Mouse (Mus musculus): ENCODE measurements around the gene Cabin1. TPM values are rescaled to one million over a fixed set of nuclear protein-coding genes. Genes with fewer than 3 reads are reported as not detected.

Gene Cabin1
- polyA plus RNA-seq, 1 experiment, result 24.0 TPM

DNA sequence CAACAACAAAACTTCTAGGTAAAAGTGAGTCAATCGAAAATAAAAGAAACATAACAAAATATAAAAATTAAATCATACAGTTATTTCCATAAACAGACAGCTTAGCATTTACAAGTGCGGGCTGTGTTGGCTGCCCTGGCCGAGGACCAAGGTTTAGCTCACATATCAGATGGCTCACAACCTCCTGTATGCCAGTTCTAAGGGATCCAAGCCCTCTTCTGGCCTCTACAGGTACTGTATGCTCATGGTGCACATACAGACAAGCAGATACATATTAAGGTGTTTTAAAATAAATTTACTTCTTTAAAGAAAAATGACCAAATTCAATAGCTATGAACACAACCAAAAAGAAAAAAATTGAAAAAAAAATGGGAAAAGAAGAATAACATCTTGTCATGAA lies 3.8 kb downstream of the Cabin1 start:
- peaks cover 47% of the 10 kb centered on the region for H3K79me2 ChIP-seq (ENCODE audit: control insufficient read depth, insufficient read depth)
- H3K4me3 ChIP-seq, result no peak overlapping the region

DNA sequence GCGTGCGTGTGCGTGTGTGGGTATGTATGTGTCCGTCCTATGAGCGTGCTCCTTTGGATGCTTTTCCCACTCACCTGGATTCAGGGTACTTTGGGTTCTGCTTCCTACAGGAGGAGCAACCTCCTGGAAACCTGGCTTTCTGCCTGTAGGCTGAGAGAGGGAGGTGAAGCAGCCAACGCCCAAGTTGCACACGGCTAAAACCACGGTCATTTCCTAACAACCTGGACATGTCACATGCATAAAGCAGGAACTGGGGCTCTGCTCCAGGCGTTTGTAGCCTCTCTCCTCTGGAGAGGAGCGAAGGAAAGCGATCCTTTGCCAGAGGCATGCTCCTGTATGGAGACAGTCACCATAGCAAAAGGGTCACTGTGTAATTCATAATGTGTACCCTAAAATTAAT lies 7.4 kb downstream of the Cabin1 start:
- Histone ChIP-seq H3ac (ENCODE audit: control insufficient read depth, insufficient read length) (no peak overlapping the region), H3K36me3 (ENCODE audit: control insufficient read depth, insufficient read depth) (peaks cover 25% of the 10 kb centered on the region), H3K4me2 (ENCODE audit: low read depth) (no peak overlapping the region), H3K4me3 (no peak overlapping the region), H3K79me2 (ENCODE audit: control insufficient read depth, insufficient read depth) (peaks cover 24% of the 10 kb centered on the region), H3K27me3 (ENCODE audit: control insufficient read depth, insufficient read depth, insufficient read length) (no peaks in the 10 kb centered on the region)
- TF ChIP-seq MYOG (IDR thresholded peaks at IDR 0.05; ENCODE audit: control insufficient read depth in 1 of 3, insufficient read depth in 1 of 3, insufficient read length in 2 of 3, low read depth in 2 of 3) (no peak), POLR2AphosphoS2 (IDR thresholded peaks at IDR 0.05; ENCODE audit: insufficient read length, low read depth) (no peak), MAX (IDR thresholded peaks at IDR 0.05; ENCODE audit: low read depth) (no peak), SRF (IDR thresholded peaks at IDR 0.05; ENCODE audit: control insufficient read depth, insufficient read length, low read depth) (no peak), TCF3 (IDR thresholded peaks at IDR 0.05; ENCODE audit: insufficient read length, low read depth) (no peak), CEBPB (IDR thresholded peaks at IDR 0.05; ENCODE audit: insufficient read depth, poor library complexity, severe bottlenecking) (no peak), MYOD1 (IDR thresholded peaks at IDR 0.05; ENCODE audit: control insufficient read depth in 1 of 3, insufficient read length in 2 of 3, low read depth in 2 of 3) (no peak), POLR2A (IDR thresholded peaks at IDR 0.05; ENCODE audit: insufficient read length, low read depth) (no peak), USF1 (IDR thresholded peaks at IDR 0.05; ENCODE audit: low read depth) (no peak), REST (IDR thresholded peaks at IDR 0.05; ENCODE audit: insufficient read depth, insufficient read length) (no peak), E2F4 (IDR thresholded peaks at IDR 0.05; ENCODE audit: insufficient read depth) (no peak), TCF12 (IDR thresholded peaks at IDR 0.05; ENCODE audit: insufficient read depth, poor library complexity, severe bottlenecking) (no peak)

More for the DNA sequence above, 3.8 kb downstream of the Cabin1 start:
- no peaks in the 10 kb centered on the region for H3K27me3 ChIP-seq (ENCODE audit: control insufficient read depth, insufficient read depth, insufficient read length)
- no peak overlapping the region for H3ac ChIP-seq (ENCODE audit: control insufficient read depth, insufficient read length)
- TF ChIP-seq E2F4 (IDR thresholded peaks at IDR 0.05; ENCODE audit: insufficient read depth), result no peak
- TF ChIP-seq TCF12 (IDR thresholded peaks at IDR 0.05; ENCODE audit: insufficient read depth, poor library complexity, severe bottlenecking), result no peak
- TF ChIP-seq CEBPB (IDR thresholded peaks at IDR 0.05; ENCODE audit: insufficient read depth, poor library complexity, severe bottlenecking), result no peak
- TF ChIP-seq POLR2A (IDR thresholded peaks at IDR 0.05; ENCODE audit: insufficient read length, low read depth), result no peak
- no peak for TF ChIP-seq USF1 (IDR thresholded peaks at IDR 0.05; ENCODE audit: low read depth)
- no peak for TF ChIP-seq SRF (IDR thresholded peaks at IDR 0.05; ENCODE audit: control insufficient read depth, insufficient read length, low read depth)
- TF ChIP-seq TCF3 (IDR thresholded peaks at IDR 0.05; ENCODE audit: insufficient read length, low read depth), result no peak
- TF ChIP-seq MYOD1 (IDR thresholded peaks at IDR 0.05; ENCODE audit: control insufficient read depth in 1 of 3, insufficient read length in 2 of 3, low read depth in 2 of 3), result no peak
- TF ChIP-seq MAX (IDR thresholded peaks at IDR 0.05; ENCODE audit: low read depth), result no peak
- no peak for TF ChIP-seq REST (IDR thresholded peaks at IDR 0.05; ENCODE audit: insufficient read depth, insufficient read length)
- TF ChIP-seq MYOG (IDR thresholded peaks at IDR 0.05; ENCODE audit: control insufficient read depth in 1 of 3, insufficient read depth in 1 of 3, insufficient read length in 2 of 3, low read depth in 2 of 3), result no peak
- no peak for TF ChIP-seq POLR2AphosphoS2 (IDR thresholded peaks at IDR 0.05; ENCODE audit: insufficient read length, low read depth)
- H3K4me2 ChIP-seq (ENCODE audit: low read depth), result no peak overlapping the region
- peaks cover 7% of the 10 kb centered on the region for H3K36me3 ChIP-seq (ENCODE audit: control insufficient read depth, insufficient read depth)

DNA sequence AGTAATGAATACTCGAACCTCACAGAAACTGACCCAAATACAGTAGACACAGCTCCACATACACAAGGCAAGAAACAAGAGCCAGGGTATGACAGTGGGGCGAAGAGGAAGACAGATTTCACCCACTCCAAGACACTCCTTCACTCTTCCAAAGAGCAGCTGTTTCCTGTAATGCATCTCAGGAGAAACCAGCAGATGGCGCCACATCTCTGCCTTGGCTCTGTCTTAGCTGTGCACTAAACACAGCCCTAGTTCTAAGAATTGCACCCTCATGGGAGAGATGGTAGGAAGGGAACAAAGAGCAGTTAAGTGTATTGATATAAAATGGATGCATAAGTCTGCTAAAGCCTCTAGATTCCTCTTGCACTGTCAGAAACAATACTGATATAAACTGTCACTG lies 20.1 kb downstream of the Cabin1 start:
- H3ac ChIP-seq (ENCODE audit: control insufficient read depth, insufficient read length), result no peak overlapping the region
- no peak overlapping the region for H3K4me2 ChIP-seq (ENCODE audit: low read depth)
- H3K36me3 ChIP-seq (ENCODE audit: control insufficient read depth, insufficient read depth), result peaks cover 44% of the 10 kb centered on the region
- H3K79me2 ChIP-seq (ENCODE audit: control insufficient read depth, insufficient read depth), result no peaks in the 10 kb centered on the region
- no peaks in the 10 kb centered on the region for H3K27me3 ChIP-seq (ENCODE audit: control insufficient read depth, insufficient read depth, insufficient read length)
- no peak overlapping the region for H3K4me3 ChIP-seq
- TF ChIP-seq REST (IDR thresholded peaks at IDR 0.05; ENCODE audit: insufficient read depth, insufficient read length) (no peak), MYOD1 (IDR thresholded peaks at IDR 0.05; ENCODE audit: control insufficient read depth in 1 of 3, insufficient read length in 2 of 3, low read depth in 2 of 3) (peak in 2 of 3 experiments; percentile 8 to 29)

DNA sequence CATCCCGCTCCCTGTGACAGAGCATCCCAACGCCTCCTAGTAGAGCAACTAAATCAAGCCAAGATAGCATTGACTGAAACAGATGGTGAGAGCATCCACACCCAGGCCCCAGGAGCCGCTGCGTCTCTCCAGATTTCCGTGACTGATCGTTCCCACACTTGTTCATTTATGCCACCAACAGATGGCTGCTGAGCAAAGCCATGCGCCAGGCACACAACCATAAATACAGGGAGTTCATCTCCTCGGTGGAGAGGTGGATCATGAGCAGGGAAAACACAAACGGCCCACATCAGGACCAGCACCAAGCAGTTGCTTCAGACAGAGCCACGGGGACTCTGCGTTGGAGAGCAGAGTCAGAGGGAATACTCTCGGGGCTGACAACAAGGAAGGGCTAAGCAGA lies 20.8 kb downstream of the Cabin1 start:
- Histone ChIP-seq H3K79me2 (ENCODE audit: control insufficient read depth, insufficient read depth) (no peaks in the 10 kb centered on the region), H3ac (ENCODE audit: control insufficient read depth, insufficient read length) (no peak overlapping the region), H3K4me3 (no peak overlapping the region), H3K36me3 (ENCODE audit: control insufficient read depth, insufficient read depth) (peaks cover 43% of the 10 kb centered on the region), H3K27me3 (ENCODE audit: control insufficient read depth, insufficient read depth, insufficient read length) (no peaks in the 10 kb centered on the region), H3K4me2 (ENCODE audit: low read depth) (no peak overlapping the region)
- TF ChIP-seq POLR2A (IDR thresholded peaks at IDR 0.05; ENCODE audit: insufficient read length, low read depth) (no peak), MYOG (IDR thresholded peaks at IDR 0.05; ENCODE audit: control insufficient read depth in 1 of 3, insufficient read depth in 1 of 3, insufficient read length in 2 of 3, low read depth in 2 of 3) (no peak), SRF (IDR thresholded peaks at IDR 0.05; ENCODE audit: control insufficient read depth, insufficient read length, low read depth) (no peak), REST (IDR thresholded peaks at IDR 0.05; ENCODE audit: insufficient read depth, insufficient read length) (no peak), MAX (IDR thresholded peaks at IDR 0.05; ENCODE audit: low read depth) (no peak), USF1 (IDR thresholded peaks at IDR 0.05; ENCODE audit: low read depth) (no peak), POLR2AphosphoS2 (IDR thresholded peaks at IDR 0.05; ENCODE audit: insufficient read length, low read depth) (no peak), CEBPB (IDR thresholded peaks at IDR 0.05; ENCODE audit: insufficient read depth, poor library complexity, severe bottlenecking) (no peak), TCF3 (IDR thresholded peaks at IDR 0.05; ENCODE audit: insufficient read length, low read depth) (no peak), MYOD1 (IDR thresholded peaks at IDR 0.05; ENCODE audit: control insufficient read depth in 1 of 3, insufficient read length in 2 of 3, low read depth in 2 of 3) (no peak), E2F4 (IDR thresholded peaks at IDR 0.05; ENCODE audit: insufficient read depth) (no peak), TCF12 (IDR thresholded peaks at IDR 0.05; ENCODE audit: insufficient read depth, poor library complexity, severe bottlenecking) (no peak)

DNA sequence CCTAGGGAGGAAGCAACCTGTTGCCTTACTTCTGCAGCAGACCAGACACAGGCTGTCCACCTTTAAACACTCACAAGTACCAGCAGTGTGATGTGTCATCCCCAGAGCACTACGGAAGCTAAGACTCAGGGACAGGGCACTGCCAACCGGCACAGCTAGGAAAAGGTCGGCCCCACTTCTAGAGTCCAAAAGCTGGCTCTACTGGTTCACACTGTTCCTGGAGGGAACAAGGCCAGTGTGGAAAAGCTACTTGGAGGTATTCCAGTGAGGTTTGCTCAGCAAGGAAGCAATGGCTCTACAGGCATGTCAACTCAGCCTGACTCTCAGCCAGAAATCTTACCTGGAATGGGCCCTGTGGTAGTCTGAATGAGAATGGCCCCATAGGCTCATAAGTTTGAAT lies 23.3 kb downstream of the Cabin1 start:
- no peaks in the 10 kb centered on the region for H3K79me2 ChIP-seq (ENCODE audit: control insufficient read depth, insufficient read depth)
- H3ac ChIP-seq (ENCODE audit: control insufficient read depth, insufficient read length), result no peak overlapping the region
- no peak for TF ChIP-seq POLR2A (IDR thresholded peaks at IDR 0.05; ENCODE audit: insufficient read length, low read depth)
- no peak for TF ChIP-seq MYOG (IDR thresholded peaks at IDR 0.05; ENCODE audit: control insufficient read depth in 1 of 3, insufficient read depth in 1 of 3, insufficient read length in 2 of 3, low read depth in 2 of 3)
- no peak for TF ChIP-seq CEBPB (IDR thresholded peaks at IDR 0.05; ENCODE audit: insufficient read depth, poor library complexity, severe bottlenecking)
- no peak for TF ChIP-seq REST (IDR thresholded peaks at IDR 0.05; ENCODE audit: insufficient read depth, insufficient read length)
- TF ChIP-seq MAX (IDR thresholded peaks at IDR 0.05; ENCODE audit: low read depth), result no peak
- no peak for TF ChIP-seq TCF12 (IDR thresholded peaks at IDR 0.05; ENCODE audit: insufficient read depth, poor library complexity, severe bottlenecking)
- H3K4me2 ChIP-seq (ENCODE audit: low read depth), result no peak overlapping the region
- no peaks in the 10 kb centered on the region for H3K27me3 ChIP-seq (ENCODE audit: control insufficient read depth, insufficient read depth, insufficient read length)
- no peak overlapping the region for H3K4me3 ChIP-seq
- H3K36me3 ChIP-seq (ENCODE audit: control insufficient read depth, insufficient read depth), result peaks cover 35% of the 10 kb centered on the region
